Mouse (Mus musculus) neural tube, embryonic 15.5 days (tissue): ENCODE measurements around the gene Fxr2. TPM values are rescaled to one million over a fixed set of nuclear protein-coding genes. Genes with fewer than 3 reads are reported as not detected.
A peak's percentile ranks its signal among the peaks of the same experiment; 100 is the strongest.

Experiments
- ATAC-seq: fragments of 200-750 bp; cut with Nextera tagmentation; 2 replicates; pipeline ENCODE4 v1.8.0; 2017; ENCODE audit warnings: mild to moderate bottlenecking, moderate TSS enrichment, moderate library complexity; ENCODE audit not compliant: low FRiP score
- H3K27ac ChIP-seq: fragments of 300-500 bp; sonication (generic); replicated peaks from 2 replicates; pipeline ENCODE4 v1.5.1; 2015; ENCODE audit warnings: mild to moderate bottlenecking, inconsistent platforms
- H3K27me3 ChIP-seq: fragments of 300-500 bp; sonication (generic); replicated peaks from 2 replicates; pipeline ENCODE4 v1.6.1; 2015; ENCODE audit warnings: inconsistent platforms
- H3K36me3 ChIP-seq: fragments of 300-500 bp; sonication (generic); 2 replicates; pipeline ENCODE4 v1.6.1; 2015; ENCODE audit warnings: inconsistent platforms
- H3K4me1 ChIP-seq: fragments of 300-500 bp; sonication (generic); 2 replicates; pipeline ENCODE4 v1.6.1; 2015; ENCODE audit warnings: inconsistent platforms
- H3K4me2 ChIP-seq: fragments of 300-500 bp; sonication (generic); 2 replicates; pipeline ENCODE4 v1.6.1; 2015; ENCODE audit warnings: inconsistent platforms, mild to moderate bottlenecking, moderate library complexity
- H3K4me3 ChIP-seq: fragments of 300-500 bp; sonication (generic); replicated peaks from 2 replicates; pipeline ENCODE4 v1.5.1; 2015; ENCODE audit warnings: mild to moderate bottlenecking, inconsistent platforms
- H3K9ac ChIP-seq: fragments of 300-500 bp; sonication (generic); replicated peaks from 2 replicates; pipeline ENCODE4 v1.6.1; 2015; ENCODE audit warnings: mild to moderate bottlenecking, inconsistent platforms
- H3K9me3 ChIP-seq: fragments of 300-500 bp; sonication (generic); replicated peaks from 2 replicates; pipeline ENCODE4 v1.6.1; 2016; ENCODE audit warnings: inconsistent platforms
- WGBS: fragments of 180-500 bp; shearing (Covaris S2); methylation state at CpG from one replicate; pipeline ENCODE4 v1.1.7; 2015; ENCODE audit warnings: mixed read lengths; 5-methylcytosine and 5-hydroxymethylcytosine counted together
- polyA plus RNA-seq: library from polyadenylated mRNA; unstranded; fragments of >200 nt; fragmentation: Nextera tagmentation; extraction: Ambion mirVana; gene quantifications from 2 replicates; pipeline ENCODE4 v1.2.1, GENCODE M21; 2015

Fxr2 gene
- polyA plus RNA-seq, 1 experiment from 2014 or later = 38.7 TPM

DNA sequence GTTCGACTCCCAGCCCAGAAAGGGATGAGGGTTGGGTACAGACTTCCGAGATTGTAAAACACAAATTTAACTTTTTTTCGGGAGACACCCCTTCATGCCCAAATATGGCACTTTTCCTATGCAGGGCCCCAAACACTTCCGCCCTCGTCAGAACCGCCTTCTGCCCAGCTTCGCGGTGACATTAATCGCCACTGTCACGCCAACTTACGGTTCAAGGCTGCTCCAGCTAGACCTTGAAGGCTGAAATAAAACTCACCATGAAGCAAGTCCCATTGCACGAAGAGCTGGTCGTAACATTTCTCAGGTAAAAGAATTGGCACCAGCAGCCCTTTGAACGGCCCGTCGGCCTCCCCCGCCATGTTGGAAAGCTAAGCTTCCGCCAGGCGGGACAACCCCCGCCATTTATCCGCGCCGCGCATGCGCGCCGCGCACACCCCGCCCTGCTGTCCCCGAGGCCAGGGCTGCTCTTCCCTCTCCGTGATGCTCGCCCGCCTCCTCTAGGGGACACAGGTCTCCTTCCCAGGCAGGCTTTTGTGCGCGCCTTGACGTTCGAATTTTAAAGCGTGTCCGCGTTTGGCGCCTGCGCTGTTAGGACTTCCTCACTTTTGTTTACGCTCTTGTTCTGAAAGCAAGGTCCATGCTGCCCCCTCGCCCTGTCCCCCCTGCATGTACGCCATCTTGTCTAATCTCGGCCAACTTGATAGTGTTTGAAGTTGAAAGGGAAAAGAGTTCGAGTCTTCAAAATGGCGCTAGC, 29.6 kb downstream of the Fxr2 start, which contains the start of gene Mpdu1:
Mpdu1 (minus strand) TSS at position 430 of the 754 bp plus-strand sequence.
- peak; percentile 95 for ATAC-seq
- Histone ChIP-seq H3K27ac (peak within 1 kb of the TSS; percentile 97), H3K9ac (peak within 1 kb of the TSS; percentile 61), H3K4me2 (peak within 1 kb of the TSS; percentile 65), H3K27me3 (no peaks in the 10 kb centered on the region), H3K9me3 (no peaks in the 10 kb centered on the region), H3K4me3 (peak within 1 kb of the TSS; percentile 66), H3K4me1 (peaks cover 28% of the 10 kb centered on the region), H3K36me3 (peaks cover 58% of the 10 kb centered on the region)
- WGBS = under 1% methylated on average over 48 of the region's 48 CpGs

- H3K9ac ChIP-seq = peak overlapping the region; percentile 61
- WGBS = 68% methylated on average over 13 of the region's 13 CpGs
Measured at GRCm38 (mm10) chr11:69662967-69663671, 30.3 kb downstream of the Fxr2 start.

GRCm38 (mm10) chr11:69663795-69664194, 31.0 kb downstream of the Fxr2 start:
- no peak overlapping the region for H3K4me2 ChIP-seq
- H3K4me3 ChIP-seq = no peak overlapping the region
- H3K9me3 ChIP-seq = no peaks in the 10 kb centered on the region
- no peak overlapping the region for H3K9ac ChIP-seq
- peaks cover 31% of the 10 kb centered on the region for H3K4me1 ChIP-seq
- no peak for ATAC-seq
- 83% methylated on average over 6 of the region's 6 CpGs for WGBS
- peaks cover 58% of the 10 kb centered on the region for H3K36me3 ChIP-seq
- H3K27ac ChIP-seq = peak overlapping the region; percentile 97; the same call in 1 of the 2 replicates
- no peaks in the 10 kb centered on the region for H3K27me3 ChIP-seq

More at GRCm38 (mm10) chr11:69662967-69663671, 30.3 kb downstream of the Fxr2 start:
- peak; percentile 22 for ATAC-seq
- Histone ChIP-seq H3K4me3 (peak overlapping the region; percentile 66), H3K27me3 (no peaks in the 10 kb centered on the region), H3K9me3 (no peaks in the 10 kb centered on the region), H3K27ac (peak overlapping the region; percentile 97), H3K36me3 (peaks cover 58% of the 10 kb centered on the region), H3K4me2 (peak overlapping the region; percentile 65), H3K4me1 (peaks cover 28% of the 10 kb centered on the region)

- no peak overlapping the region for H3K4me2 ChIP-seq
- peaks cover 41% of the 10 kb centered on the region for H3K4me1 ChIP-seq
- no peak overlapping the region for H3K9ac ChIP-seq
- ATAC-seq = no peak
- peaks cover 61% of the 10 kb centered on the region for H3K36me3 ChIP-seq
- no peaks in the 10 kb centered on the region for H3K27me3 ChIP-seq
- WGBS = 94% methylated on average over 7 of the region's 7 CpGs
- no peaks in the 10 kb centered on the region for H3K9me3 ChIP-seq
- H3K27ac ChIP-seq = no peak overlapping the region
- H3K4me3 ChIP-seq = no peak overlapping the region
Measured at GRCm38 (mm10) chr11:69664841-69665240, 32.1 kb downstream of the Fxr2 start.

GRCm38 (mm10) chr11:69665457-69665960, 32.7 kb downstream of the Fxr2 start:
- Histone ChIP-seq H3K4me3 (no peak overlapping the region), H3K4me2 (no peak overlapping the region), H3K4me1 (peaks cover 44% of the 10 kb centered on the region), H3K27ac (no peak overlapping the region), H3K36me3 (peaks cover 62% of the 10 kb centered on the region), H3K9me3 (no peaks in the 10 kb centered on the region), H3K9ac (no peak overlapping the region), H3K27me3 (no peaks in the 10 kb centered on the region)
- 78% methylated on average over 9 of the region's 9 CpGs for WGBS
- ATAC-seq = no peak

- Histone ChIP-seq H3K4me3 (no peak within 1 kb of the TSS), H3K9me3 (no peaks in the 10 kb centered on the region), H3K27ac (no peak within 1 kb of the TSS), H3K27me3 (no peaks in the 10 kb centered on the region), H3K9ac (no peak within 1 kb of the TSS), H3K36me3 (peaks cover 62% of the 10 kb centered on the region), H3K4me1 (peaks cover 43% of the 10 kb centered on the region), H3K4me2 (no peak within 1 kb of the TSS)
- WGBS = 39% methylated on average over 7 of the region's 7 CpGs
- ATAC-seq = no peak
Measured at GRCm38 (mm10) chr11:69665961-69666664, 33.3 kb downstream of the Fxr2 start, which contains the start of gene Cd68. Gene Cd68, minus strand, starts transcription at chr11:69666153.

DNA sequence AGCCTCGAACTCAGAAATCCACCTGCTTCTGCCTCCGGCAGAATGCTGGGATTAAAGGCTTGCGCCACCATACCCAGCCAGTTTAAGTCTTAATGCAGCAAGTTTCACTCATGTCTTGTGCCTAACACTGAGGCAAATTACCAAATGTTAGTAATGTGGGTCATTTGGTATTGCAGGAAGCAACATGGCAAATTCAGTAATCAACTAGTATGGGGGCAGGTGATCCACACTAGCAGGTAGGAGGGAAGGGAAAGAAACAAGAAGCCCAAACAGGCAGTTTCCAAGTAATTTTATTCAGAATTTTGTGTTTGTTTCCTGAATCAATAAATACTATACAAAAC, 33.8 kb downstream of the Fxr2 start:
- ATAC-seq = no peak
- H3K4me2 ChIP-seq = no peak overlapping the region

DNA sequence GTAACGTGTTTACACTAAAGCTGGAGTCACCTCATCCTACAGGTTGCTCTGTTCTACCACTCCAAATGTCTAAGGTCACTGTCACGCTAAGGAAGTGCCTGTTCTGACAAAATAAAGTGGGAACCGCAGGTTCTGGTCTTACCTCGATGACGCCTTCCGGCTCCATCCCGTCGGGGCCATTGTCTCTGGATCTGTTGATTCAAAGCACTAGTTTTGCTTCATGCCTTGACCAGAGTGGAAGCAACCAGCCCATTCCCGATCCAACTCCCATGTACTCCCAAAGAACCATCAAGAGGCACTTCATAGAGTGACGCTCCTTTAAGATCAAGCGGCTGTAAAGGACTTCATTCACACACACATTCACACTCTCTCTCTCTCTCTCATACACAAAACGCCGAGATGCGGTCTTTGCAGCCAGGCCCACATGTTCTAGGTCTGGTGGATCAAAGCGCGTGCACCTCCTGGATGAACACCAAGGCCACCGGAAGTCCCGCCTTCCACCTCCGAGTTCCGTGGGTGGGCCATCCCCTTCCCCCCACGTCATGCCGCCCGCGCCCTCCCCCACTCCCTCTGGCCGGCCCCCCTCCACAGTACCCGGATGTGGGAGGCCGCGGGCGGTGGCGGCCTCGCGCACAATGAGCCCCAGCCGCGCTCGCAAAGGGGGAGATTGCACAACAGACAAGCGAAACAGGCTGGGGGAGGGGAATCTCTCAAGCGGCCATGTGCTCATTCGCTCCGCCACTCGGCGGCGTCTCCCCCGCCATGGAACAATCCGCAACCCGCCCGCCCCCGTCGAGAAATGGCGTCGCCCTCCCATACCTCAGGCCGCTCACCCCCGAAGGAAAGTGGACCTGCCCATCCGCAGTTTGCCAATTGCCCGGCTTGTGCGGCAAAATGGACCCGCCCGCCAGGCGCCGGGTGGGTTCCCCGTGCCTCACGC, 38.3 kb downstream of the Fxr2 start:
- H3K4me1 ChIP-seq = peaks cover 34% of the 10 kb centered on the region
- WGBS = 1% methylated on average over 51 of the region's 61 CpGs
- H3K36me3 ChIP-seq = peaks cover 62% of the 10 kb centered on the region

More for the DNA sequence above, 33.8 kb downstream of the Fxr2 start:
- Histone ChIP-seq H3K27ac (no peak overlapping the region), H3K4me3 (no peak overlapping the region), H3K9me3 (no peaks in the 10 kb centered on the region), H3K9ac (no peak overlapping the region), H3K27me3 (no peaks in the 10 kb centered on the region), H3K36me3 (peaks cover 62% of the 10 kb centered on the region), H3K4me1 (peaks cover 38% of the 10 kb centered on the region)
- WGBS = 91% methylated on average over 3 of the region's 3 CpGs

DNA sequence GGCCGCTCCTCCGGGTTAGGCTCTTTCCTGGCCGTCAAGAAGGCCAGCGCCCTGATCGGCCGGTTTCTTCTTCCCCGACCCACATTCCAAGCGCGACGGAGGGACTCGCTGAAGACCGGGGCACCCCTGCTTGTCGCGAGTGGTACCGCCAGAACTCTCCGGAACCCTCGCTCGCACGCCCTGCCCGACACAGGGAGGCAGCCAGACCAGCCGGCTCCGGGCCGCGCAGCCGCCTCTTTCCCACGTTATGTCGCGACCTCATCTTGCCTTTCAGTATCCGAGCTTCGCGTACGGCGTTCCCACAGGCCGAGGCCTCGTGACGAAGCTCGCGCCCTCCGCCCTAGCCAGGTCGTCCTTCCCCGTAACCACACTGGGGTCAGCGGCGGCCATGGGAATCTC, 38.9 kb downstream of the Fxr2 start:
- Histone ChIP-seq H3K27me3 (no peaks in the 10 kb centered on the region), H3K9me3 (no peaks in the 10 kb centered on the region), H3K4me1 (peaks cover 34% of the 10 kb centered on the region), H3K36me3 (peaks cover 62% of the 10 kb centered on the region), H3K9ac (peak overlapping the region; percentile 100), H3K27ac (peak overlapping the region; percentile 97), H3K4me3 (peak overlapping the region; percentile 99), H3K4me2 (peak overlapping the region; percentile 95)
- 0% methylated on average over 42 of the region's 43 CpGs for WGBS
- peak; percentile 26; the same call in 1 of the 2 replicates for ATAC-seq

More for the DNA sequence above, 38.3 kb downstream of the Fxr2 start:
- peak overlapping the region; percentile 97 for H3K27ac ChIP-seq
- no peaks in the 10 kb centered on the region for H3K9me3 ChIP-seq
- no peaks in the 10 kb centered on the region for H3K27me3 ChIP-seq
- peak; percentile 78 for ATAC-seq
- peak overlapping the region; percentile 99 for H3K4me3 ChIP-seq
- peak overlapping the region; percentile 95 for H3K4me2 ChIP-seq
- H3K9ac ChIP-seq = peak overlapping the region; percentile 100

DNA sequence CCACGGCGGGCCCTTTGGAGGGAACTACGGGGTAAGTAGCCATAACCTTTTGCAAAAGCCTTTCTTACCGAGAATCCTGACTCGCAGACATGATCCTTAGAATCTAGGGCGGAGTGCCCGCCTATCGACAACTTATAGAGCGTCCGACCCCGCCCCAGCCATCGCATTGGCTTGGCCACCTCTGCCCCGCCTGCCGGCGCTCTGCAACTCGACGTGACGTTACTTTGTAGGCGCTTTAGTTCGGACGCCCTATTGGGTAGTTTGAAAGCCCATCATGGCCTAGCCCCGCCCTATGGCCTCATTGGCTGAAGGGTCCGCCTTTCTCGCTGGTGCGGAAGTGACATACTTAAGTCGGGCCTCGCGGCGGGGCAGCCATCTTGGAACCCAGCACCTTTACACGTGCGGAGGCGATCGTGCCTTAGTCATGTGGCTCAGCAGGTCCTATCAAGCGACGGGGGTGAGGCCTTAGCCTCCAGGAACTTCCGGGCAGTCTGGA, 39.5 kb downstream of the Fxr2 start, which contains the start of gene Eif4a1:
Eif4a1 (minus strand) TSS at position 213 of the 496 bp plus-strand sequence.
- H3K4me3 ChIP-seq = peak within 1 kb of the TSS; percentile 99
- H3K9me3 ChIP-seq = no peaks in the 10 kb centered on the region
- H3K36me3 ChIP-seq = peaks cover 64% of the 10 kb centered on the region
- ATAC-seq = peak; percentile 96
- peak within 1 kb of the TSS; percentile 95 for H3K4me2 ChIP-seq
- WGBS = under 1% methylated on average over 36 of the region's 36 CpGs
- H3K9ac ChIP-seq = peak within 1 kb of the TSS; percentile 100
- peaks cover 34% of the 10 kb centered on the region for H3K4me1 ChIP-seq
- no peaks in the 10 kb centered on the region for H3K27me3 ChIP-seq
- peak within 1 kb of the TSS; percentile 97 for H3K27ac ChIP-seq
